Mouse (Mus musculus) heart, embryonic 15.5 days (tissue): ENCODE results near the gene Lpgat1. TPM values are rescaled to one million over a fixed set of nuclear protein-coding genes. Genes with fewer than 3 reads are reported as not detected.

ENCODE experiments used
- ATAC-seq: fragments of 200-750 bp; cut with Nextera tagmentation; replicated peaks from 2 replicates; pipeline ENCODE4 v1.8.0; 2017; ENCODE audit warnings: low read depth, moderate TSS enrichment; ENCODE audit not compliant: insufficient number of reproducible peaks, insufficient read depth, low FRiP score
- H3K27ac ChIP-seq: fragments of 300-500 bp; sonication (generic); 2 replicates; pipeline ENCODE4 v1.5.1; 2015; ENCODE audit warnings: mild to moderate bottlenecking, inconsistent platforms
- H3K27me3 ChIP-seq: fragments of 300-500 bp; sonication (generic); 2 replicates; pipeline ENCODE4 v1.6.1; 2015; ENCODE audit warnings: inconsistent platforms
- H3K36me3 ChIP-seq: fragments of 300-500 bp; sonication (generic); 2 replicates; pipeline ENCODE4 v1.6.1; 2015; ENCODE audit warnings: mild to moderate bottlenecking, inconsistent platforms
- H3K4me1 ChIP-seq: fragments of 300-500 bp; sonication (generic); replicated peaks from 2 replicates; pipeline ENCODE4 v1.6.1; 2015; ENCODE audit warnings: inconsistent platforms
- H3K4me2 ChIP-seq: fragments of 300-500 bp; sonication (generic); 2 replicates; pipeline ENCODE4 v1.6.1; 2015; ENCODE audit warnings: inconsistent platforms, mild to moderate bottlenecking, moderate library complexity
- H3K4me3 ChIP-seq: fragments of 300-500 bp; sonication (generic); 2 replicates; pipeline ENCODE4 v1.5.1; 2015; ENCODE audit warnings: mild to moderate bottlenecking, inconsistent platforms
- H3K9ac ChIP-seq: fragments of 300-500 bp; sonication (generic); 2 replicates; pipeline ENCODE4 v1.6.1; 2015; ENCODE audit warnings: mild to moderate bottlenecking, inconsistent platforms
- H3K9me3 ChIP-seq: fragments of 300-500 bp; sonication (generic); replicated peaks from 2 replicates; pipeline ENCODE4 v1.6.1; 2016; ENCODE audit warnings: inconsistent platforms
- WGBS: fragments of 180-500 bp; shearing (Covaris S2); methylation state at CpG from one replicate; pipeline ENCODE4 v1.1.7; 2015; ENCODE audit warnings: mixed read lengths; 5-methylcytosine and 5-hydroxymethylcytosine counted together
- polyA plus RNA-seq: library from polyadenylated mRNA; unstranded; fragments of >200 nt; fragmentation: Nextera tagmentation; extraction: Ambion mirVana; gene quantifications from 2 replicates; pipeline ENCODE4 v1.2.1, GENCODE M21; 2015

Lpgat1 gene
- polyA plus RNA-seq, 1 experiment from 2014 or later, result 36.8 TPM

- Histone ChIP-seq H3K27me3 (no peaks in the 10 kb centered on the region), H3K4me1 (peaks cover 11% of the 10 kb centered on the region), H3K4me2 (no peak overlapping the region), H3K36me3 (no peaks in the 10 kb centered on the region), H3K4me3 (no peak overlapping the region), H3K9ac (no peak overlapping the region), H3K9me3 (no peaks in the 10 kb centered on the region), H3K27ac (no peak overlapping the region)
- 68% methylated on average over 3 of the region's 3 CpGs for WGBS
- ATAC-seq, result no peak
Measured at GRCm38 (mm10) chr1:191713813-191714212, 3.8 kb upstream of the Lpgat1 start.

GRCm38 (mm10) chr1:191715150-191715549 is 2.5 kb upstream of the Lpgat1 start:
- no peak overlapping the region for H3K4me3 ChIP-seq
- H3K4me2 ChIP-seq, result no peak overlapping the region
- H3K9me3 ChIP-seq, result no peaks in the 10 kb centered on the region
- no peak overlapping the region for H3K9ac ChIP-seq
- H3K27me3 ChIP-seq, result no peaks in the 10 kb centered on the region
- 56% methylated on average over 2 of the region's 2 CpGs for WGBS
- ATAC-seq, result no peak
- H3K27ac ChIP-seq, result no peak overlapping the region
- H3K4me1 ChIP-seq, result peaks cover 12% of the 10 kb centered on the region
- no peaks in the 10 kb centered on the region for H3K36me3 ChIP-seq

- no peak for ATAC-seq
- no peaks in the 10 kb centered on the region for H3K27me3 ChIP-seq
- no peaks in the 10 kb centered on the region for H3K36me3 ChIP-seq
- H3K4me1 ChIP-seq, result peaks cover 20% of the 10 kb centered on the region
- no peaks in the 10 kb centered on the region for H3K9me3 ChIP-seq
- H3K4me2 ChIP-seq, result peak overlapping the region; percentile 87
- H3K27ac ChIP-seq, result peak overlapping the region; percentile 94
- H3K4me3 ChIP-seq, result peak overlapping the region; percentile 94
- WGBS, result 0% methylated on average over 1 of the region's 1 CpGs
- H3K9ac ChIP-seq, result no peak overlapping the region
Measured at GRCm38 (mm10) chr1:191717141-191717540, 493 bp upstream of the Lpgat1 start.

GRCm38 (mm10) chr1:191718522-191719281 is 1.1 kb downstream of the Lpgat1 start:
- H3K9me3 ChIP-seq, result no peaks in the 10 kb centered on the region
- no peaks in the 10 kb centered on the region for H3K27me3 ChIP-seq
- peaks cover 8% of the 10 kb centered on the region; the same call in 1 of the 2 replicates for H3K36me3 ChIP-seq
- H3K4me2 ChIP-seq, result peak overlapping the region; percentile 87
- H3K27ac ChIP-seq, result peak overlapping the region; percentile 94
- peak overlapping the region; percentile 95 for H3K9ac ChIP-seq
- ATAC-seq, result peak; percentile 47
- H3K4me1 ChIP-seq, result peaks cover 20% of the 10 kb centered on the region
- peak overlapping the region; percentile 94 for H3K4me3 ChIP-seq
- WGBS, result under 1% methylated on average over 74 of the region's 84 CpGs

GRCm38 (mm10) chr1:191719326-191719725 is 1.7 kb downstream of the Lpgat1 start:
- peak overlapping the region; percentile 87 for H3K4me2 ChIP-seq
- H3K9me3 ChIP-seq, result no peaks in the 10 kb centered on the region
- peak overlapping the region; percentile 94 for H3K4me3 ChIP-seq
- peak overlapping the region; percentile 94 for H3K27ac ChIP-seq
- no peak for ATAC-seq
- peaks cover 20% of the 10 kb centered on the region for H3K4me1 ChIP-seq
- peaks cover 12% of the 10 kb centered on the region; the same call in 1 of the 2 replicates for H3K36me3 ChIP-seq
- 13% methylated on average over 11 of the region's 11 CpGs for WGBS
- peak overlapping the region; percentile 95 for H3K9ac ChIP-seq
- H3K27me3 ChIP-seq, result no peaks in the 10 kb centered on the region

- Histone ChIP-seq H3K27me3 (no peaks in the 10 kb centered on the region), H3K4me2 (peak overlapping the region; percentile 87), H3K27ac (0 out of 2 replicates have a peak overlapping the region, but pooled peaks have one; percentile 6), H3K9ac (peak overlapping the region; percentile 23; the same call in 1 of the 2 replicates), H3K4me1 (peaks cover 14% of the 10 kb centered on the region), H3K4me3 (peak overlapping the region; percentile 22), H3K36me3 (peaks cover 13% of the 10 kb centered on the region; the same call in 1 of the 2 replicates), H3K9me3 (no peaks in the 10 kb centered on the region)
- 47% methylated on average over 3 of the region's 3 CpGs for WGBS
- no peak for ATAC-seq
Measured at GRCm38 (mm10) chr1:191720419-191720818, 2.8 kb downstream of the Lpgat1 start.

- H3K4me1 ChIP-seq, result peaks cover 9% of the 10 kb centered on the region
- H3K36me3 ChIP-seq, result peaks cover 17% of the 10 kb centered on the region; the same call in 1 of the 2 replicates
- no peak overlapping the region for H3K27ac ChIP-seq
- WGBS, result 87% methylated on average over 4 of the region's 4 CpGs
- H3K9ac ChIP-seq, result no peak overlapping the region
- H3K4me2 ChIP-seq, result no peak overlapping the region
- no peak for ATAC-seq
- no peaks in the 10 kb centered on the region for H3K27me3 ChIP-seq
- H3K9me3 ChIP-seq, result no peaks in the 10 kb centered on the region
- H3K4me3 ChIP-seq, result no peak overlapping the region
Measured at GRCm38 (mm10) chr1:191722706-191723105, 5.1 kb downstream of the Lpgat1 start.

GRCm38 (mm10) chr1:191723675-191724074 is 6.0 kb downstream of the Lpgat1 start:
- Histone ChIP-seq H3K4me2 (no peak overlapping the region), H3K36me3 (peaks cover 21% of the 10 kb centered on the region; the same call in 1 of the 2 replicates), H3K9ac (no peak overlapping the region), H3K27ac (no peak overlapping the region), H3K4me3 (no peak overlapping the region), H3K27me3 (no peaks in the 10 kb centered on the region), H3K4me1 (peaks cover 9% of the 10 kb centered on the region), H3K9me3 (no peaks in the 10 kb centered on the region)
- ATAC-seq, result no peak
- 68% methylated on average over 6 of the region's 6 CpGs for WGBS

- H3K27ac ChIP-seq, result no peak overlapping the region
- no peaks in the 10 kb centered on the region for H3K9me3 ChIP-seq
- H3K4me1 ChIP-seq, result peaks cover 9% of the 10 kb centered on the region
- H3K4me3 ChIP-seq, result no peak overlapping the region
- no peaks in the 10 kb centered on the region for H3K27me3 ChIP-seq
- peaks cover 21% of the 10 kb centered on the region; the same call in 1 of the 2 replicates for H3K36me3 ChIP-seq
- H3K4me2 ChIP-seq, result no peak overlapping the region
- no peak overlapping the region for H3K9ac ChIP-seq
- 72% methylated on average over 12 of the region's 12 CpGs for WGBS
- no peak for ATAC-seq
Measured at GRCm38 (mm10) chr1:191724385-191725061, 6.9 kb downstream of the Lpgat1 start.

GRCm38 (mm10) chr1:191732623-191733022 is 15.0 kb downstream of the Lpgat1 start:
- H3K9me3 ChIP-seq, result no peaks in the 10 kb centered on the region
- H3K36me3 ChIP-seq, result peaks cover 5% of the 10 kb centered on the region; the same call in 1 of the 2 replicates
- no peaks in the 10 kb centered on the region for H3K4me1 ChIP-seq
- no peaks in the 10 kb centered on the region for H3K27me3 ChIP-seq
- no peak overlapping the region for H3K4me3 ChIP-seq
- 87% methylated on average over 4 of the region's 4 CpGs for WGBS
- no peak overlapping the region for H3K4me2 ChIP-seq
- no peak overlapping the region for H3K9ac ChIP-seq
- H3K27ac ChIP-seq, result no peak overlapping the region
- no peak for ATAC-seq

- Histone ChIP-seq H3K9me3 (no peaks in the 10 kb centered on the region), H3K27ac (no peak overlapping the region), H3K4me2 (no peak overlapping the region), H3K36me3 (no peaks in the 10 kb centered on the region; the same call in 1 of the 2 replicates), H3K9ac (no peak overlapping the region), H3K27me3 (no peaks in the 10 kb centered on the region), H3K4me3 (no peak overlapping the region), H3K4me1 (0 out of 2 replicates have a peak, but pooled peaks cover 3% of the 10 kb centered on the region)
- 87% methylated on average over 4 of the region's 4 CpGs for WGBS
- no peak for ATAC-seq
Measured at GRCm38 (mm10) chr1:191733822-191734221, 16.2 kb downstream of the Lpgat1 start.
